Mouse (Mus musculus) right cerebral cortex, postnatal 36 days (tissue): Measurements from ENCODE around the gene Ankrd24.

Experiments used
- DNase-seq, 2 experiments: peaks; one replicate each; pipeline ENCODE4 v3.0.0; 2022; ENCODE audit warnings: low spot score in 2 of 2, mixed read lengths in 1 of 2

The Ankrd24 gene

DNA sequence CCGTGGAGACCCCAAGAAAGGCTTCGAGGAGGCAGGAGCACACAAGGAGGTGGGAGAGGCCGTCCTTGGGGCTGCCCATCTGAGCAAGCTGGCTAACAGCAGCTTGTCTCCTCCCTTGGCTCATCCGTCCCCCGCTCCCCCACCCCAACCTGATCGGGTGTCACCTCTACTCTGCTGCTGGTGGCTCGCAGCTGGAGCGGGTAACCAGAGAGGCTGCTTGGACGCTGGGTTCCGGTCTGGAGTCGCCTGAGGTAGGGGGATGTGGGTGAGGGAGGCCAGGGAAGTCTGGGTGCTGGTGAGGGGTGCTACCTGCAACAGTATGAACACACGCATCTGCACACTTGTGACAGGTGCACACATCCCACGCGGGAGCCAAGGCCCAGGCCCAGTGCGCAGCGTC is at the start of gene Ankrd24:
Ankrd24 (plus strand) TSS at position 151 of the 400 bp plus-strand sequence.
- DNase-seq, result no peak

- DNase-seq, result no peak
Observed at GRCm38 (mm10) chr10:81579967-81580366, 48.4 kb upstream of the Ankrd24 start.

DNA sequence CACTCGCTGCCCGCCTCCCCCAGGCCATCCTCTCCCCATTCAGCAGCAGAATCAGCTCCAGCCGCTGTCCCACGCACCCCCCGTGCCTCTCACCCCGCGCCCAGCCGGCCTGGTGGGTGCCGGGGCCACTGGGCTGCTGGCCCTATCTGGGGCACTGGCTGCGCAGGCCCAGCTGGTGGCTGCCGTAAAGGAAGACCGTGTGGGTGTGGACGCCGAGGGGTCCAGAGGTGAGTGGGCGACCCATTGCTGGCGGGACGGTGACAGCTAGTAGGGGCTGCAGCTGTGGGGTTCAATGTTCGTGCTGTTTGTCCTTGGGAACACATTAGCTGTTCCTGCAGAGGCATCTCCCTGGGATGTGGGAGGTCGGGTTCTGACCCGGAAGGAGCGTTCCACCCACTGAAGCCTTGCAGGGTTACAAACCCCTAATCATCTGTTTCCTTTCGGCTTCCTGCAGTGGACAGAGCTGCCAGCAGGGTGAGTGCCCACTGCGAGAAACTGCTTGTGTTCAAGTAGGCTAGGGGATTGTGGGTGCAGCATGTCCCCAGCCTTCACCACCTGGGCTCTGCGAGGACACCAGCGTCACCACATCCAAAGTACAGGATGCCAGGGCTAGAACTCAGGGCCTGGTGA is 47.8 kb upstream of the Ankrd24 start:
- no peak for DNase-seq

DNA sequence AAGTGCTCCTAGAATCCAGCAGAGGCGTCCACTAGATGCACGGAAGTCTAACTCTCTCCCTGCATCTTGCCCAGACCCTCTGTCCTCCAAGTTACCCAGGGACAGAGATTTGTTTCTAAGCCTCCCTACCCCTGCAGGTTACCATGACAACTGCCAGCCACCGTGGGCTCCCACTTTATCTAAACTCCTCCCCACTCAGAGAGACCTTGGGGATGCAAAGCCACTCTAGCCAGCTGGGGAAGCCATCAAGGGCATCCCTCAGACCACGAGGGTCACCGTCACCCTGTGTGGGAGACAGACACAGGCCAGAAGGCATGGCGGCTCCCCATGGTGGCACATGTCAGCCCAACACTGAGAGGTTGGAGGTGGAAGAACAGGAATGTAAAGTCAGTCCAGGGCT is 45.0 kb upstream of the Ankrd24 start:
- DNase-seq, result no peak

- DNase-seq, result no peak
Observed at GRCm38 (mm10) chr10:81588739-81589138, 39.6 kb upstream of the Ankrd24 start.

DNA sequence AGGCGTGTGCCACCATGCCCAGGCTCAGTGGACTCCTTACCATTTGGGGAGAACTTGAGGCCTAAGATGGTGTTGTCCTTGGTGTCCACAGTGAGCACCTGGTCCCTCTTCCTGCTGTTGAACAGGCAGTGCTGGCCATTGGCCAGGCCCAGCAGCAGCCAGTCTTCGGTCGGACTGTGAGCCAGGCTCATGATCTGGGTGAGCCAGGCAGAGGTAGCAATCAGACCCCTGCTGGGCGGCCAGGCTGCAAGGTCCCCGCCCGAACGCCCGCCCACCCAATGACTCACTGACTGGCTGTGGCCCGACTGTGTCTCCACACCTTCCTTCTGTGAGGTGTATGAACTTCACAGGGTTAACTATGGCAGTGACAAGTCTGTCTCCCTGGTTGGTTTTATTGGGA is 36.5 kb upstream of the Ankrd24 start:
- no peak for DNase-seq

- no peak for DNase-seq
Observed at GRCm38 (mm10) chr10:81592631-81593030, 35.7 kb upstream of the Ankrd24 start.

- DNase-seq, result no peak
Observed at GRCm38 (mm10) chr10:81593223-81593622, 35.1 kb upstream of the Ankrd24 start.

GRCm38 (mm10) chr10:81593935-81594334 is 34.4 kb upstream of the Ankrd24 start:
- DNase-seq, result no peak

DNA sequence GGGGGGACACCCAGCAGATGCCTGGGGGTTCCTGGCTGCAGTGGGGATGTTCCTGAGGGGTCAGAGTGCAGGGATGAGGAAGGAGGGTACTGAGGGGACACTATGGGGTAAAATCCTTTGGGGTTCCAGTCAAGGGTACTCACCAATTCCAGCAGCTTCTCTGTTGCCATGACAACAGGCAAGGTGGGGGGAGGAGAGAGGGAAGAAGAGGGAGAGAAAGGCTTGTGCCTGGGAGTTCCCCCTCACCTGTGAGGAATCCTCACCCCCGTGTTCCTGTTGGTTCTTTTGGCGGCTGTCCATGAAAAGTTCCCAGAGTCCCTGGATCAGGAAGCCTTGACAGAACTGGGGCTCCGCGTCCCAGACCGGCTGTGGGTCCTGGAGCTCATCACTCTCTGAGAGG is 32.7 kb upstream of the Ankrd24 start:
- no peak for DNase-seq

DNA sequence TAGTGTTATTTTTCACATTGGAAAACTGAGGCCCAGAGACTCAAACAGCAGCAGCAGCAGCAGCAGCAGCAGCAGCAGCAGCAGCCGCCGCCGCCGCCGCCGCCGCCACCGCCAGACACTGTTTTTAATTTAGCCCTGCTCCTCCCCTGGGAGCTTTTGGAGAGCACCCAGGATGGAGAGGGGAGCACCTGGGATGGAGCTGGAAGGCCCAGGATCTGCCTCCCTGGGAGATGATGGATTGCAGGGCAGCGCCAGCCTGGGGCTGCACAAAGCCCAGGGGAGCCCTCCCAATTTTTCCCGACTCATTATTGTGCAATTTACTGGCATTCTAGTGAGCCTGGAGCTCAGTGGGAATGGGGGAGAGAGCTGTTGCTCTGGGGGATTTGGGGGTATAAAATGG is 31.7 kb upstream of the Ankrd24 start:
- no peak for DNase-seq

DNA sequence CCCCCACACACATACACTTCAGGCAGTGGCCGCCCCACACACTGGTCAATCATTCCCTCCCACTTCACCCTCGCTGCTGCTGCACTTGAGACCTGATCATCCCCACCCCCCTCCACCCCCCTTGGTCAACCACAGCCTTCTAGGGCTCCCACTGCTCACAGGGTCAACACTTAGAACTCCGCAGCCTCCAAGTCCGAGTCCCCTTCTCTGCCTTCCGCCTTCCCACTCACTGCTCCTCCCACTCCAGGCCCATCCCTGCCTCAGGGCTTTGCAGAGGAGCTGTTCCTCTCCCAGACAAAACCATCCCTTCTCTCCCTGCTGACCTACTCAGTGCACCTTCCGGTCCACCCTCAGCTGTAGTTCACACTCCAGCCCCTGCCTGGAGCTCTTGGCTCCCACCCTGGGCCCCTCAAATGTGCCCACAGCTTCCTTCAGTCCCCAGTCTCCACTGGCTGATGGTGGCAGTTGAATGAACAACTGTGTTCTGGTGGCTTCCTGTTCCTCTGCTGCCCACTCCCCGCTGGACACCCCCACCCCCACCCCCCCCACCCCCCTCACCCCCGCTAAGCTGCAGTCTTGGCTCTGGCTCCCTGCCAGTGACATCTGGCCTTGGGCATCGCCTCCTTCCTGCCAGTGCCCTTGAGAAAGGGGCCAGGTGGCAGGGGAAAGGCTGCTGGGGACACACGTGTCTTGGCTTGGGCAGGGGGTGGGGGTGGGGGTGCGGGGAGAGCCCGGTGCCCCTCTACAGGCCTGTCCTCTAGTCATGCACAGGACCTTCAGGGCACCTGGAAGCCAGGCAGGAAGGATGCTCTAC is 31.0 kb upstream of the Ankrd24 start:
- DNase-seq, result no peak

DNA sequence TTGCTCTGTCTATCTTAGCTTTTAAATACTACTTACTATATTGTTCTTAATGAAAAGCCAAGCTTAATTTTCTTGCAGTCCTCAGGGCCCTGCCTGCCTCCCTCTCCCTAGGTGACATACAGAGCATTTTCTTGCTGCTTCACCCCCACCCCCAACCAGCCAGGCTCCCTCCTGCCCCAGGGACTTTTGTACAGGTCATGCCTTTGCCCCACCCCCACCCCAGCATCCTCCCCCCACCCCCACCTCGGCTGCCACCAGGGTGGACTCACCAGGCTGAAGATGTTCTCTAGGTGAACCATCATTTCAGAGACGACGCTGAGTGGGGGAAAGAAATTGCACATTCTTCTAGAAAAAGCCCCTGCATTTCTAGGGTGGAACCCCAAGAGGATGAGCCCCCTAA is 30.0 kb upstream of the Ankrd24 start:
- DNase-seq, result no peak

- DNase-seq, result no peak
Observed at GRCm38 (mm10) chr10:81598871-81599270, 29.5 kb upstream of the Ankrd24 start.

- DNase-seq, result no peak
Observed at GRCm38 (mm10) chr10:81599630-81600029, 28.7 kb upstream of the Ankrd24 start.

DNA sequence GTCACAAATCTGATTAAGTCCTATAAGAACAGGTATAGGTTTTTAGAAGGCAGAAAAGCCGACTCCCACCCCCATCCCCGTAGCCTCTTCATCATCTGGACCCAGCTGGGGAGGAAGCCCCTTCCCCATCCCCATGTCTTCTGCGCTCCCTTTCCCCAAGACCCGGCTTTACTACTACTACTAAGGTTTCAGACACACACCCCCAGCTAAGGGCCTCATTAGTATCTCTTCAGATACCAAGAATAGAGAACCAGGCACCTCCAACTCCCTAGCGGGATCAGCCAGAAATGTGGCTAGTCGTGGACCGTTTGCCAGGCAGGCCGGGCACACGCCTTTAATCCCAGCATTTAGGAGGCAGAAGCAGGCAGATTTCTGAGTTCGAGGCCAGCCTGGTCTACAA is 28.2 kb upstream of the Ankrd24 start:
- no peak for DNase-seq

DNA sequence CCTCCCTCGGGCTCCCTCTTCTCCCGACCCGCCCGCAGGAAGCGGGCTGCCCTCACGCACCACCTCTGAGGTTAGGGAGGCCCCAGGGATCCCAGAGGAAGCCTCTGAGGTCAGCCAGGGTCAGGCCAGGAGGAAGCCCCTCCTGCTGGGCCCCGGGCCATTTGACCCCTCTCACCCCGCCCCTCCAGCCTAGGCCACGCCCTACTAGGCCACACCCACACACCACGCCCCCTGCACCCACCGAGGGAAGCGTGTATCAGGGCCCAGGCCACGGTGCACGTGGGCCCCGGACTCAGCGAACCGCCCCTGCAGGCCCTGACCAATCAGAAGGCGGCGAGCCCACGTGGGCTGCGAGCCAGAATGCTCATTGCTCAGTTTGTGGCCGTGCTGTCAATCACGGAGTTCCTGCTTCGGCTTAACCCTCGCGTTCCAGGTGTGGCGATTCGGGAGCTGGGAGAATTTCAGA is 27.6 kb upstream of the Ankrd24 start, which contains the start of gene Tle6:
Tle6 (minus strand) TSS at position 336 of the 466 bp plus-strand sequence.
- DNase-seq, result peak; percentile 94

DNA sequence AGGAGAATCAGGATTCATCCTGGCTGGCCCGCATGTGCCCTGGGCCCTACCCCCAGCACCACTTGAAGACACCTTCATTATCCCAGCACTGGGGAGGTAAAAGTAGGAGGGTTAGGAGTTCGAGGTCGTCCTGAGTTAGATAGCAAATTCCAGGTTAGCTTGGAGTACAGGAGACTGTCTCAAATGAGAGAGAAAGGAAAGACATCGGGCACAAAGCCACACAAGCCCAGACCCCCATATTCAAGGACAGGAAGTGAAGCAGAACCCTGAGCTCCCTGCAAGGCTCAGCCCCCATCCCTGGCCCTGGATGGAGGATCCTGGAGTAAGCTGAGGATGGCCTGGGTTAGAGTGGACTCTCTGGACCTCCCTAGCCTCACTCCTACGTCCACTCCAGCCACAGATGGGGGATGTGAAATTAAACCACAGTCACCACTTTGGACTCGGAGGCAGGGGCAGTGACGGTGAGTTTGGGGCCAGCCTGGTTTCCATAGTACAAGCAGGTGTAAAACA is 26.9 kb upstream of the Ankrd24 start:
- no peak for DNase-seq

DNA sequence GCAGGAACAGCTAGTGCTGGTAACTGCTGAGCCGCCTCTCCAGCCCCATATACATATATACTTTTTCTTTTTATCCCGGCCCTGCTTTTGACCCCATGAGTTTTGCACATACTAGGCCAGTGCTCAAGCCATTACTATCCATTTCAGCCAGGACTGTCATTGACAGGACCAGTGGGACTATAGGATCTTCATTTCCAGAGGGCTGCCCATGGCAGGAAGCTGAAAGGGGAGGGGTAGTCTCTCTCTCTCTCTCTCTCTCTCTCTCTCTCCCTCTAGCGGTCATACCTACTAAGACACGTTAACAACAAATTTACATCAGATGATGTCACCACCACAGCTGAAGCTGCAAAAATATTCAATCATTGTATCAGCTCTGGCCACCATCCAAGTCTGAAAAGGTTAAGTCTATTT is 25.6 kb upstream of the Ankrd24 start:
- no peak for DNase-seq

- no peak for DNase-seq
Observed at GRCm38 (mm10) chr10:81604019-81604967, 24.0 kb upstream of the Ankrd24 start.

GRCm38 (mm10) chr10:81604968-81605665 is 23.2 kb upstream of the Ankrd24 start:
- peak; percentile 74 to 84 for DNase-seq
